Mouse (Mus musculus) bone marrow, adult 2 months (tissue): ENCODE data around the gene Crcp.

Experiments
- CTCF ChIP-seq: fragments of 200-500 bp; IDR thresholded peaks from 2 replicates; pipeline ENCODE4 v1.5.1; 2011; ENCODE audit warnings: low read length, control low read depth; ENCODE audit not compliant: control insufficient read depth, insufficient read depth
- POLR2A ChIP-seq: fragments of 200-500 bp; IDR thresholded peaks from 2 replicates; pipeline ENCODE4 v1.6.1; 2011; ENCODE audit warnings: low read depth, mild to moderate bottlenecking, control low read depth, low read length, borderline replicate concordance; ENCODE audit not compliant: control insufficient read depth

DNA sequence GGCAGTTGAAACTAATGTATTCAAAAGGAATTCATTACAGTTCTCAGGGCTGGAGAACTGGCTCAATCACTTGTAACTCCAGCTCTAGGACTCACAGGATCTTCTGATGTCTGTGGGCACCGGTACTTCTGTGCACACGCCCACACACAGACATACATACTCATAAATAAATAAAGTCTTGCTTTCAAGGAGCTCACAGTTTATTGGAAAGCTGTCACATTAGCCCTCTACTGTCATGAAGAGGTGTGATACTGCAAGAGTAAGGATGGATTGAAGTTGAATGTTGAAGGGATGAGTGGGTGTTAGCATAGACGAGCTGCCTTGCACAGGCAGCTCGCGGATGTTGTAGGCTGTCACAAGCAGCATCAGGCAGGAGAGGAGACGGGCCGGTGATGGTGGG is 58.9 kb downstream of the Crcp start:
- TF ChIP-seq CTCF (no peak), POLR2A (no peak)
